Comparison of ENCODE assay signal across 26 mouse cellular contexts in genomic region chr8:82454056-82454455, GRCm38 (mm10). TPM values are rescaled to one million over a fixed set of nuclear protein-coding genes. Genes with fewer than 3 reads are reported as not detected.
DNase-seq lines count a peak whose midpoint lies in the region; ATAC-seq and TF ChIP-seq lines count a peak whose summit lies in the region.
"Had no signal": no experiment of that assay in that cellular context is flagged by ENCODE, and none has a peak within 500 bp of the region (broad histone marks: within the 10 kb centered on the region; RNA-seq: fewer than 3 reads in every experiment).

No protein-coding gene starts in this region.

- H3K4me1 ChIP-seq in kidney, embryonic 16.5 days (ENCODE audit: insufficient read depth, low read length), result no peaks in the 10 kb centered on the region
- H3K4me1 ChIP-seq in liver, adult 2 months (ENCODE audit: control insufficient read depth, insufficient read depth, low read length), result no peaks in the 10 kb centered on the region
- H3K4me1 ChIP-seq in liver, postnatal 0 days (ENCODE audit: insufficient read depth), result peaks cover 4% of the 10 kb centered on the region
- H3K4me1 ChIP-seq: embryonic facial prominence, embryonic 13.5 days; embryonic facial prominence, embryonic 15.5 days; forebrain, embryonic 10.5 days; forebrain, embryonic 12.5 days had no signal

- DNase-seq in kidney, adult 11 months, result peak; percentile 24
- DNase-seq in kidney, adult 8-10 months, result peak; percentile 33 to 42
- DNase-seq in kidney, postnatal 14 days, result no peak
- peak; percentile 8 to 35 for DNase-seq in kidney, postnatal 25 days
- DNase-seq in kidney, postnatal 4 days, result no peak
- DNase-seq in liver, adult 2 months (ENCODE audit: extremely low read depth, low read depth, low spot score), result peak; percentile 30
- no peak for DNase-seq in liver, postnatal 0 days
- DNase-seq: adrenal gland, adult 2 months; adrenal gland, postnatal 10 days; adrenal gland, postnatal 25 days; cerebellum, adult 11 months; cerebellum, adult 18-20 months; cerebellum, adult 8-10 months; cerebellum, adult 9-11 months; cerebellum, postnatal 14 days; cerebellum, postnatal 36 days; embryo, embryonic 11 days had no signal

- TF ChIP-seq POLR2A in liver, adult 2 months (IDR thresholded peaks at IDR 0.05; ENCODE audit: extremely low read depth, insufficient read depth, low read length), result no peak

- H3K27me3 ChIP-seq in kidney, embryonic 16.5 days (ENCODE audit: insufficient read depth, low read length), result no peaks in the 10 kb centered on the region
- no peaks in the 10 kb centered on the region for H3K27me3 ChIP-seq in liver, adult 2 months (ENCODE audit: control insufficient read depth, insufficient read depth, low read length)
- no peaks in the 10 kb centered on the region for H3K27me3 ChIP-seq in liver, postnatal 0 days (ENCODE audit: insufficient read depth, low read length)
- H3K27me3 ChIP-seq: embryonic facial prominence, embryonic 13.5 days; embryonic facial prominence, embryonic 15.5 days; forebrain, embryonic 12.5 days had no signal

- H3K9ac ChIP-seq in kidney, embryonic 16.5 days (replicated peaks; ENCODE audit: low read length), result no peak overlapping the region
- no peak overlapping the region for H3K9ac ChIP-seq in liver, adult 2 months (ENCODE audit: low read depth, low read length)
- no peak overlapping the region for H3K9ac ChIP-seq in liver, postnatal 0 days (replicated peaks)
- H3K9ac ChIP-seq: embryonic facial prominence, embryonic 13.5 days; embryonic facial prominence, embryonic 15.5 days; forebrain, embryonic 12.5 days had no signal

- no peak overlapping the region for H3K27ac ChIP-seq in kidney, embryonic 16.5 days (ENCODE audit: low read length)
- no peak overlapping the region for H3K27ac ChIP-seq in liver, adult 2 months (replicated peaks; ENCODE audit: insufficient read depth, low read depth, low read length)
- no peak overlapping the region for H3K27ac ChIP-seq in liver, postnatal 0 days (ENCODE audit: low read depth)
- H3K27ac ChIP-seq: embryonic facial prominence, embryonic 13.5 days; embryonic facial prominence, embryonic 15.5 days; forebrain, embryonic 10.5 days; forebrain, embryonic 12.5 days had no signal

- H3K9me3 ChIP-seq in kidney, embryonic 16.5 days (ENCODE audit: low read length), result no peaks in the 10 kb centered on the region
- H3K9me3 ChIP-seq in liver, postnatal 0 days (ENCODE audit: low read length), result no peaks in the 10 kb centered on the region
- H3K9me3 ChIP-seq: embryonic facial prominence, embryonic 13.5 days; embryonic facial prominence, embryonic 15.5 days; forebrain, embryonic 10.5 days; forebrain, embryonic 12.5 days had no signal

- TF ChIP-seq EP300 in liver, postnatal 0 days (IDR thresholded peaks at IDR 0.05; ENCODE audit: low read depth), result no peak

- no peak overlapping the region for H3K4me3 ChIP-seq in kidney, embryonic 16.5 days (ENCODE audit: low read length)
- no peak overlapping the region for H3K4me3 ChIP-seq in liver, adult 2 months (ENCODE audit: insufficient read depth, low read depth, low read length)
- no peak overlapping the region for H3K4me3 ChIP-seq in liver, postnatal 0 days (ENCODE audit: low read depth, low read length)
- H3K4me3 ChIP-seq: embryonic facial prominence, embryonic 13.5 days; embryonic facial prominence, embryonic 15.5 days; erythroblast, embryonic 14.5 days; forebrain, embryonic 10.5 days; forebrain, embryonic 12.5 days had no signal

- ATAC-seq in kidney, embryonic 16.5 days (ENCODE audit: low FRiP score, low TSS enrichment), result no peak
- ATAC-seq in liver, postnatal 0 days, result no peak
- ATAC-seq: forebrain, embryonic 14.5 days had no signal

- no peak overlapping the region for H3K4me2 ChIP-seq in kidney, embryonic 16.5 days (replicated peaks; ENCODE audit: low read depth, low read length)
- H3K4me2 ChIP-seq in liver, postnatal 0 days (ENCODE audit: low read depth, low read length), result no peak overlapping the region
- H3K4me2 ChIP-seq: embryonic facial prominence, embryonic 13.5 days; embryonic facial prominence, embryonic 15.5 days; forebrain, embryonic 12.5 days had no signal

- H3K36me3 ChIP-seq in kidney, embryonic 16.5 days (ENCODE audit: insufficient read depth, low read length), result no peaks in the 10 kb centered on the region
- no peaks in the 10 kb centered on the region for H3K36me3 ChIP-seq in liver, adult 2 months (ENCODE audit: control insufficient read depth, insufficient read depth, low read length)
- H3K36me3 ChIP-seq in liver, postnatal 0 days (replicated peaks; ENCODE audit: insufficient read depth, low read length), result no peaks in the 10 kb centered on the region
- H3K36me3 ChIP-seq: embryonic facial prominence, embryonic 13.5 days; embryonic facial prominence, embryonic 15.5 days; forebrain, embryonic 10.5 days; forebrain, embryonic 12.5 days had no signal

- TF ChIP-seq CTCF in liver, adult 2 months (IDR thresholded peaks at IDR 0.05; ENCODE audit: low read depth, low read length), result no peak
- TF ChIP-seq CTCF in liver, postnatal 0 days (IDR thresholded peaks at IDR 0.05; ENCODE audit: low read depth), result no peak

- no peaks in the 10 kb centered on the region for H3K79me2 ChIP-seq in liver, adult 2 months (ENCODE audit: control insufficient read depth, insufficient read depth, low read length)

- 60% methylated on average over 4 of the region's 4 CpGs for WGBS in kidney, embryonic 16.5 days
- 54% methylated on average over 4 of the region's 4 CpGs for WGBS in liver, adult 2 months
- WGBS in liver, postnatal 0 days (ENCODE audit: insufficient replicate concordance), result 74% methylated on average over 4 of the region's 4 CpGs

RNA-seq across cellular contexts. Expression of gene Il15, which starts 51.0 kb away (rescaled TPM):
- polyA plus RNA-seq in kidney, embryonic 16.5 days (2015; fragmentation: Nextera tagmentation; extraction: Ambion mirVana), result 6.7 and 7.2 TPM in 2 replicates
- 4.2 and 7.0 TPM in 2 replicates for total RNA-seq in liver, adult 2 months (2014; rRNA removed)
- 1.7 and 2.1 TPM in 2 replicates for polyA plus RNA-seq in liver, adult 2 months (2012; rRNA removed)
- 6.4 and 7.3 TPM in 2 replicates for polyA plus RNA-seq in liver, postnatal 0 days (2015; fragmentation: Nextera tagmentation; extraction: Ambion mirVana)
- total RNA-seq: MEL had no signal
- polyA plus RNA-seq: C2C12; erythroblast, embryonic 14.5 days had no signal

Comparison
In these comparisons a context has a peak if more than half of its experiments do, and no peak if none do; other contexts are left out.
1. DNase-seq: peak in kidney, adult 11 months (single experiment), kidney, adult 8-10 months (2 of 2), kidney, postnatal 25 days (2 of 2) and liver, adult 2 months (single experiment); none in kidney, postnatal 14 days (single experiment), kidney, postnatal 4 days (0 of 2) and liver, postnatal 0 days (single experiment).